Mouse (Mus musculus) cerebellum, adult 2 months (tissue): ENCODE measurements around the gene Akr1b10. TPM values are rescaled to one million over a fixed set of nuclear protein-coding genes. Genes with fewer than 3 reads are reported as not detected.
"Not testable (repeated sequence)": the region's sequence is repeated elsewhere in the genome, so short reads cannot be mapped to it uniquely, and the experiment has no call there.

Source experiments
- DNase-seq, 2 experiments: peaks; one replicate each; pipeline ENCODE4 v3.0.0; 2021
- H3K27ac ChIP-seq: fragments of 200-500 bp; 2 replicates; pipeline ENCODE4 v1.5.1; 2012; ENCODE audit warnings: low read length, control low read depth, inconsistent platforms; ENCODE audit not compliant: insufficient read depth
- H3K27me3 ChIP-seq: fragments of 200-500 bp; 2 replicates; pipeline ENCODE4 v1.6.1; 2012; ENCODE audit warnings: inconsistent platforms, mild to moderate bottlenecking, low read length, moderate library complexity; ENCODE audit not compliant: control insufficient read depth, insufficient read depth
- H3K4me1 ChIP-seq: fragments of 200-500 bp; 2 replicates; pipeline ENCODE4 v1.6.1; 2011; ENCODE audit warnings: low read length; ENCODE audit not compliant: control insufficient read depth, insufficient read depth
- H3K4me3 ChIP-seq: fragments of 200-500 bp; replicated peaks from 2 replicates; pipeline ENCODE3; 2011; ENCODE audit warnings: mild to moderate bottlenecking, low read depth, low read length, control low read depth; ENCODE audit not compliant: insufficient read depth
- CTCF ChIP-seq: fragments of 200-500 bp; IDR thresholded peaks from 2 replicates; pipeline ENCODE4 v1.5.1; 2011; ENCODE audit warnings: low read depth, mild to moderate bottlenecking, control low read depth, low read length, moderate library complexity, borderline replicate concordance; ENCODE audit not compliant: insufficient read depth
- POLR2A ChIP-seq: fragments of 200-500 bp; IDR thresholded peaks from 2 replicates; pipeline ENCODE4 v1.6.1; 2011; ENCODE audit warnings: low read length, control low read depth, borderline replicate concordance; ENCODE audit not compliant: insufficient read depth
- WGBS: fragments of 180-500 bp; shearing (Covaris S2); methylation state at CpG from one replicate; pipeline ENCODE4 v1.1.7; 2018; 5-methylcytosine and 5-hydroxymethylcytosine counted together
- polyA plus RNA-seq: library from polyadenylated mRNA; depleted of rRNA; stranded (reverse); fragments of >200 nt; gene quantifications from 2 replicates; pipeline ENCODE4 v1.2.3, GENCODE M21; 2012

Akr1b10 gene
- polyA plus RNA-seq, 1 experiment = 45.4 TPM

DNA sequence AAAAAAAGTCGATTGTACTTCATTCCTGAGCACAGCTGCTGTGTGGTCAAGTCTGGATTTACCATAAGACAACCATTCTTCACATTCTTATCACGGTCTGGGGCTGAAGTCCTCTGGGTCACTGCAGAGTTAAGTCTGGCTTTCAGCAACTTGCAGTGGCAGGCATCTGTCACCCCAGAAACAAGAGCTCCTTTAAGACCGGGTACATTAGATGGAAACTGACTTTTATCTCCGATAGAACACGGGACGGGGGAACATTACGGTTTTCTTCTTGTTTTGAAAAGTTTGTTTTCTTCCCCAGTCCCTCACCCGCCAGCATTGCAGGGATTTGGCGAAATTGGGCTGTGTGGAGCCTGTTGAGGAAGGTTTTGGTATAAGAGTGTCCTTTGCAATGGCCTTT lies 28.2 kb upstream of the Akr1b10 start:
- H3K27ac ChIP-seq = no peak overlapping the region
- TF ChIP-seq POLR2A (no peak), CTCF (no peak)
- DNase-seq = no peak
- no peaks in the 10 kb centered on the region for H3K27me3 ChIP-seq
- no peak overlapping the region for H3K4me3 ChIP-seq
- WGBS = 90% methylated on average over 9 of the region's 9 CpGs
- peaks cover 4% of the 10 kb centered on the region for H3K4me1 ChIP-seq

DNA sequence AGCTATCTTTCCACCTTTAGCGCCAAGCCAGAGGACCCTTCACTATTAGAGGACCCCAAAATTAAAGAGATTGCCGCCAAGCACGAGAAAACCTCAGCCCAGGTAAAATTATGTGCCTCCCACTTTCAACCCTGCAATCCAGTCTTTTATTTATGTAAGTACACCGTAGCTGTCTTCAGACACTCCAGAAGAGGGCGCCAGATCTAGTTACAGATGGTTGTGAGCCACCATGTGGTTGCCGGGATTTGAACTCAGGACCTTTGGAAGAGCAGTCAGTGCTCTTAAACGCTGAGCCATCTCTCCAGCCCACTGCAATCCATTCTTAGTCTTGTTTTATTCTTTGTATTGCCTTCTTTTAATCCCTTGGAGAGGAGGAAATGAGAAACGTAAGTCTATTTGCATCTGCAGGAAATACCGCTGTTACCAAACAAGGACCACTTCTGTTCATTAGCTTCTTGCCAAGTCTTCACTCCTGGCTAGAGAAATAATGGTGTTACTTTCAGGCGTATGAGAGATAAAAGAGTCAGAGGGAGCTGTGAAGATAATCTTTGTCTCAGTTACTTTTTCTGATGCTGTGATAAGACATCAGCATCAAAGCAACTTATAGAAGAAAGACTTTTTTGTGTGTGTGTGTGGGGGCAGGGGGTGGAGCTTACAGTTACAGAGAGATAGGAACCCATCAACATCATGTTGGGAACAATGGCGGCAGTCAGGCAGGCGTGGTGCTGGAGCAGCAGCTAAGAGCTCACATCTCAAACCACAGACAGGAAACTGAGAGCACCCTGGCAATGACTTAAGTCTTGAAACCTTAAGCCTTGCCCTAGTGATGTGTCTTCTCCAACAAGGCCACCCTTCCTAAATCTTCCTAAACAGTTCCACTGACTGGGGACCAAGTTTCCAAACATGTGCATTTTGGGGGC lies 19.5 kb upstream of the Akr1b10 start:
- WGBS = 88% methylated on average over 12 of the region's 12 CpGs
- no peak overlapping the region for H3K27ac ChIP-seq

DNA sequence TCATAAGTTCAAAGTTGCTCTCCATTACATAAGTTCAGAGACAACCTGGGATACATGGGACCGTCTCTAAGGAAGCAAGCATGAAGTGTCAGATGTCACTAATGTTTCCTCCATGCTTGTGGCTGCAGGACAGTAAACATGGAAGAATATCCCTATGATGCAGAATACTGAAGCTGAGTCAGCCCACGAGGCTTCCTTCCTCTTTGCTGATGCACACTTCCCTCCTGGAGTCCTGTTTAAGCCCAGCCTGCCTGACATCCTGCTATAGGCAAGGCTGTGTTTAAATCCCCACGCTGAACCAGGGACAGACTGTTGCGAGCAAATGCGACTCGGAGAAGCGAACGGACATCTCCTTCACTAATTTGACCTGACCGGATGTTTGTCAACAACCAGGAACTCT lies 16.0 kb upstream of the Akr1b10 start:
- TF ChIP-seq POLR2A (no peak), CTCF (no peak)
- Histone ChIP-seq H3K27me3 (no peaks in the 10 kb centered on the region), H3K4me1 (no peaks in the 10 kb centered on the region), H3K4me3 (no peak overlapping the region), H3K27ac (no peak overlapping the region)
- 89% methylated on average over 9 of the region's 9 CpGs for WGBS
- no peak for DNase-seq

More for the DNA sequence above, 19.5 kb upstream of the Akr1b10 start:
- TF ChIP-seq CTCF = no peak
- no peak for TF ChIP-seq POLR2A
- H3K4me3 ChIP-seq = no peak overlapping the region
- no peaks in the 10 kb centered on the region for H3K27me3 ChIP-seq
- H3K4me1 ChIP-seq = no peaks in the 10 kb centered on the region
- DNase-seq = no peak

DNA sequence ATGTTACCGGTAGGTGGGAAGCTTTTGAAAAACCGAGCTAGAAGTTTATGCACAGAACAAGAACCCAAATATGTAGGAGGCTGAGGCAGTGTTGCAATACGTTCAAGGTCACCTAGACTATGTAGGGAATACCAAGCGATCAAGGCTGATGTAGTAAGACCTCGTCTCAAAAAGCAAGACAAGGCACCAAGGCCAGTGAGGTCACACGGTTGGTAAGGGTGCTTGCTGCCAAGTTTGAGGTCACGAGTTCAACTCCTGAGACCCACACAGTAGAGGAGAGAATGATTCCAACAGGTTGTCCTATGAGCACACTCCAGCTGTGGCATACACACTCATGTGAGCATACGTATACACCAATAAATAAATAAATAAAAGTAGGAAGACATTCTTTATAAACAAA lies 13.9 kb upstream of the Akr1b10 start:
- Histone ChIP-seq H3K4me3 (no peak overlapping the region), H3K4me1 (no peaks in the 10 kb centered on the region), H3K27ac (no peak overlapping the region), H3K27me3 (no peaks in the 10 kb centered on the region)
- WGBS = 78% methylated on average over 8 of the region's 8 CpGs
- TF ChIP-seq POLR2A (no peak), CTCF (no peak)
- no peak for DNase-seq

DNA sequence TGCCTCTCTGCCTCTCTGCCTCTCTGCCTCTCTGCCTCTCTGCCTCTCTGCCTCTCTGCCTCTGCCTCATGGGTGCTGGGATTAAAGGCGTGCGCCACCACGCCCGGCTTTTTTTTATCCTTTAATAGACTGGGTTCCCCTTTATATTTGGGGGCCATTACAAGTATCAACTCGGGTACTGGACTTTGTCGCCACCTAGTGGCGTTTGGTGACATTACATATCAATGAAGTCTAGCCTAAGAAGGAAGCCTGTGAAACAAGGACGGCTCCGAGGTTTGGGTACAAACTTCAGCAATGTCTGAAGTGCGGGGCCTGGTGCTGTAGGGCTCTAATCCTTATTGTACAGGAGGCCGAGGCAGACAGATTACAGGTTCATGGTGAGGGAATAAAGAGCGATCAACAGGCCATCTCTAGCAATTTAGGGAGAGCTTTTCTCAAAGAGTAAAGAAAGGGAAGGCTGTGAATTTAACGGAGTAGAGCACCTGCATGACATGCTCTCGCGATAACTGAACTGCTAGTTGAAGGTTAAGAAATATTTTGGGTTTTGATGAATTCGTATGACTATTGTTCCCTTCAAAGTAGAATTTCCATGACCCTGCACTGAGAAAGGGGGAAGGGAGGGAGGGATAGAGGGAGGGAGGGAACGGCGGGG lies 12.2 kb upstream of the Akr1b10 start:
- H3K27ac ChIP-seq = no peak overlapping the region
- H3K4me1 ChIP-seq = no peaks in the 10 kb centered on the region
- H3K27me3 ChIP-seq = no peaks in the 10 kb centered on the region
- 23% methylated on average over 18 of the region's 18 CpGs for WGBS
- no peak for TF ChIP-seq POLR2A
- TF ChIP-seq CTCF = peak; percentile 40; the same call in 1 of the 2 replicates
- peak; percentile 64 to 73 for DNase-seq
- H3K4me3 ChIP-seq = no peak overlapping the region

DNA sequence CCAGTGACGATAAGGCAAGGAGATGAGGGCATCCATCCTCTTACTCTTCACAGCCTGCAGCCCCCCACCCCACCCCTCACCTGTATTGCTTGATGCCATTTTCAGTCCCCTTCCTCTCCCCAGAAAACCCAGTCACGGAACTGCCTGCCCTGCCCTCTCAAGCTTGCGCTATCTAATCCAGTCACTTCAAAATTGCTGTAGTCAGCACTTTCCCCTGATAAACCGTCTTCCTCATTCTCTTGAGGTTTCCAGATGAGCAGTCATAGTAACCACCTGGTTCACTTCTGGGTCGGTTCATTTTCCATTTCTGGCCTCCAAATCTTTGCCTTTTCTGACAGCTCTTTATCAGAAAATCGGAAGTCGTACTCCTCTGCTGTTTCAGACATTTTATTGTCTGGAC lies 10.2 kb upstream of the Akr1b10 start:
- DNase-seq = no peak
- Histone ChIP-seq H3K4me1 (no peaks in the 10 kb centered on the region), H3K4me3 (no peak overlapping the region), H3K27ac (no peak overlapping the region), H3K27me3 (no peaks in the 10 kb centered on the region)
- no peak for TF ChIP-seq CTCF
- TF ChIP-seq POLR2A = no peak
- 86% methylated on average over 7 of the region's 7 CpGs for WGBS

DNA sequence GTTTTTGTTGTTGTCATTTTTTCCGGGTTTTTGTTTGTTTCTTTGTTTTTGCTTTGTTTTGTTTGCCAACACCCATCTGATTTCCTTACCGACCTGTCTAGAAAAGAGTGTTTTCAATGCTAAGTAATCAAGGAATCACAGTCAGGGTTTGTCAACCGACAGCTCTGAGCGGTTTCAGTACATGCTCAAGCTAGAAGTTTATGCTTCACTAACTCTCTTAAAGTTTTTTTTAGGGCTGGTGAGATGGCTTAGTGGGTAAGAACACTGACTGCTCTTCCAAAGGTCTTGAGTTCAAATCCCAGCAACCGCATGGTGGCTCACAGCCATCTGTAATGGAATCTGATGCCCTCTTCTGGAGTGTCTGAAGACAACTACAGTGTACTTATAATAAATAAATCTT lies 8.1 kb upstream of the Akr1b10 start:
- WGBS = 78% methylated on average over 5 of the region's 5 CpGs
- not testable (repeated sequence) for H3K4me1 ChIP-seq, DNase-seq, H3K27me3 ChIP-seq, H3K4me3 ChIP-seq, H3K27ac ChIP-seq

DNA sequence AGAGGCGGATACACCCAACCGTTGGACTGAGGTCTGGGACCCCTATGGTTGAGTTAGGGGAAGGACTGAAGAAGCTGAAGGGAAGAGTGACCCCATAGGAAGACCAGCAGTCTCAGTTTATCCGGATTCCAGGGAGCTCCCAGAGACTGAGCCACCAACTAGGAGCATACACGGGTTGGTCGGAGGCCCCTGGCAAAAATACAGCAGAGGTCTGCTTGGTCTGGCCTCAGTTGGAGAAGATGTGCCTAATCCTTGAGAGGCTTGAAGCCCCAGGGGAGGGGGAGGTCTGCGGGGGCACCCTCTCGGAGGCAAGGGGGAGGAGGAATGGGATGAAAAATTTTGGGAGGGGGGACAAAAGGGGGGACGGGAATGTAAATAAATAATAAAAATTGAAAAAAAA lies 617 bp upstream of the Akr1b10 start:
- WGBS = 45% methylated on average over 8 of the region's 8 CpGs
- DNase-seq = peak; percentile 5 to 10
- no peaks in the 10 kb centered on the region for H3K27me3 ChIP-seq
- no peak overlapping the region for H3K4me3 ChIP-seq
- no peaks in the 10 kb centered on the region for H3K4me1 ChIP-seq
- TF ChIP-seq POLR2A (no peak), CTCF (no peak)
- no peak overlapping the region for H3K27ac ChIP-seq
